Mouse (Mus musculus): ENCODE measurements around the gene 2810408A11Rik. TPM values are rescaled to one million over a fixed set of nuclear protein-coding genes. Genes with fewer than 3 reads are reported as not detected.

The 2810408A11Rik gene
- polyA plus RNA-seq, 1 experiment from 2014 or later: 16.1 TPM

- Histone ChIP-seq H3K4me3 (replicated peaks) (no peak overlapping the region), H3K4me1 (replicated peaks) (peaks cover 38% of the 10 kb centered on the region), H3K9ac (replicated peaks) (no peak overlapping the region), H3K9me3 (no peaks in the 10 kb centered on the region), H3K4me2 (replicated peaks) (no peak overlapping the region), H3K27ac (no peak overlapping the region), H3K27me3 (no peaks in the 10 kb centered on the region), H3K36me3 (peaks cover 43% of the 10 kb centered on the region)
- 81% methylated on average over 8 of the region's 8 CpGs for WGBS
- ATAC-seq: no peak
These were observed 50.0 kb downstream of the 2810408A11Rik start for GRCm38 (mm10) chr11:69850754-69851153.

GRCm38 (mm10) chr11:69849884-69850283 is 50.9 kb downstream of the 2810408A11Rik start:
- H3K9me3 ChIP-seq: no peaks in the 10 kb centered on the region
- H3K4me2 ChIP-seq (replicated peaks): no peak overlapping the region
- H3K27ac ChIP-seq: no peak overlapping the region
- H3K36me3 ChIP-seq: peaks cover 43% of the 10 kb centered on the region
- peaks cover 40% of the 10 kb centered on the region for H3K4me1 ChIP-seq (replicated peaks)
- H3K9ac ChIP-seq (replicated peaks): no peak overlapping the region
- no peaks in the 10 kb centered on the region for H3K27me3 ChIP-seq
- WGBS: 93% methylated on average over 15 of the region's 15 CpGs
- H3K4me3 ChIP-seq (replicated peaks): no peak overlapping the region
- ATAC-seq: no peak

- no peak overlapping the region for H3K27ac ChIP-seq
- no peak overlapping the region for H3K4me3 ChIP-seq (replicated peaks)
- no peak overlapping the region for H3K4me2 ChIP-seq (replicated peaks)
- H3K27me3 ChIP-seq: no peaks in the 10 kb centered on the region
- WGBS: 93% methylated on average over 9 of the region's 9 CpGs
- ATAC-seq: no peak
- peaks cover 43% of the 10 kb centered on the region for H3K36me3 ChIP-seq
- H3K9me3 ChIP-seq: no peaks in the 10 kb centered on the region
- no peak overlapping the region for H3K9ac ChIP-seq (replicated peaks)
- H3K4me1 ChIP-seq (replicated peaks): peaks cover 40% of the 10 kb centered on the region
These were observed 51.7 kb downstream of the 2810408A11Rik start for GRCm38 (mm10) chr11:69849128-69849527.

- H3K4me3 ChIP-seq (replicated peaks): peak overlapping the region; percentile 78
These were observed 52.8 kb downstream of the 2810408A11Rik start for GRCm38 (mm10) chr11:69848021-69848420.

More at GRCm38 (mm10) chr11:69848021-69848420, 52.8 kb downstream of the 2810408A11Rik start:
- H3K9ac ChIP-seq (replicated peaks): peak overlapping the region; percentile 89; the same call in 1 of the 2 replicates
- H3K9me3 ChIP-seq: no peaks in the 10 kb centered on the region
- no peaks in the 10 kb centered on the region for H3K27me3 ChIP-seq
- ATAC-seq: no peak
- no peak overlapping the region for H3K27ac ChIP-seq
- H3K4me1 ChIP-seq (replicated peaks): peaks cover 40% of the 10 kb centered on the region
- H3K4me2 ChIP-seq (replicated peaks): peak overlapping the region; percentile 70
- WGBS: 99% methylated on average over 6 of the region's 6 CpGs
- H3K36me3 ChIP-seq: peaks cover 43% of the 10 kb centered on the region

Small RNA genes lying within 50 kb of the gene (microRNA-seq; reads per million reads assigned to microRNA genes)
- not detected for gene Mir6924

Other genes with a start within 250 kb of the 2810408A11Rik start
- gene Sox15, start 245.7 kb downstream of the 2810408A11Rik start, polyA plus RNA-seq (2015; fragmentation: Nextera tagmentation; extraction: Ambion mirVana): 0.31 TPM in 1 of 2 replicates, not detected in the other
- gene Mpdu1, start 238.3 kb downstream of the 2810408A11Rik start, polyA plus RNA-seq (2015; fragmentation: Nextera tagmentation; extraction: Ambion mirVana): 103 and 104 TPM in 2 replicates
- 6.1 and 7.3 TPM in 2 replicates for gene Cd68, start 234.8 kb downstream of the 2810408A11Rik start, polyA plus RNA-seq (2015; fragmentation: Nextera tagmentation; extraction: Ambion mirVana)
- 581 and 595 TPM in 2 replicates for gene Eif4a1, start 228.6 kb downstream of the 2810408A11Rik start, polyA plus RNA-seq (2015; fragmentation: Nextera tagmentation; extraction: Ambion mirVana)
- 101 and 103 TPM in 2 replicates for gene Senp3, start 218.9 kb downstream of the 2810408A11Rik start, polyA plus RNA-seq (2015; fragmentation: Nextera tagmentation; extraction: Ambion mirVana)
- 0.36 TPM in 1 of 2 replicates, not detected in the other for gene Tnfsf13, start 215.2 kb downstream of the 2810408A11Rik start, polyA plus RNA-seq (2015; fragmentation: Nextera tagmentation; extraction: Ambion mirVana)
- gene Tnfsf12, start 205.1 kb downstream of the 2810408A11Rik start, polyA plus RNA-seq (2015; fragmentation: Nextera tagmentation; extraction: Ambion mirVana): 0.98 and 1.2 TPM in 2 replicates
- 0.64 and 1.2 TPM in 2 replicates for gene Tnfsfm13, start 204.9 kb downstream of the 2810408A11Rik start, polyA plus RNA-seq (2015; fragmentation: Nextera tagmentation; extraction: Ambion mirVana)
- gene Polr2a, start 142.3 kb downstream of the 2810408A11Rik start, polyA plus RNA-seq (2015; fragmentation: Nextera tagmentation; extraction: Ambion mirVana): 22.7 and 24.9 TPM in 2 replicates
- 0.31 TPM in 1 of 2 replicates, not detected in the other for gene Slc35g3, start 139.0 kb downstream of the 2810408A11Rik start, polyA plus RNA-seq (2015; fragmentation: Nextera tagmentation; extraction: Ambion mirVana)
- gene Zbtb4, start 135.1 kb downstream of the 2810408A11Rik start, polyA plus RNA-seq (2015; fragmentation: Nextera tagmentation; extraction: Ambion mirVana): 2.9 and 3.2 TPM in 2 replicates
- 0.83 and 0.85 TPM in 2 replicates for gene Chrnb1, start 105.0 kb downstream of the 2810408A11Rik start, polyA plus RNA-seq (2015; fragmentation: Nextera tagmentation; extraction: Ambion mirVana)
- 3.4 and 4.4 TPM in 2 replicates for gene Fgf11, start 99.1 kb downstream of the 2810408A11Rik start, polyA plus RNA-seq (2015; fragmentation: Nextera tagmentation; extraction: Ambion mirVana)
- 0.44 and 0.52 TPM in 2 replicates for gene Tmem102, start 95.4 kb downstream of the 2810408A11Rik start, polyA plus RNA-seq (2015; fragmentation: Nextera tagmentation; extraction: Ambion mirVana)
- not detected in 2 replicates for gene Gm39566, start 85.7 kb downstream of the 2810408A11Rik start, polyA plus RNA-seq (2015; fragmentation: Nextera tagmentation; extraction: Ambion mirVana)
- not detected in 2 replicates for gene Spem2, start 82.5 kb downstream of the 2810408A11Rik start, polyA plus RNA-seq (2015; fragmentation: Nextera tagmentation; extraction: Ambion mirVana)
- 0.51 and 0.64 TPM in 2 replicates for gene Spem1, start 78.8 kb downstream of the 2810408A11Rik start, polyA plus RNA-seq (2015; fragmentation: Nextera tagmentation; extraction: Ambion mirVana)
- gene Nlgn2, start 63.2 kb downstream of the 2810408A11Rik start, polyA plus RNA-seq (2015; fragmentation: Nextera tagmentation; extraction: Ambion mirVana): 20.5 and 21.3 TPM in 2 replicates
- gene Tmem256, start 62.5 kb downstream of the 2810408A11Rik start, polyA plus RNA-seq (2015; fragmentation: Nextera tagmentation; extraction: Ambion mirVana): 329 and 331 TPM in 2 replicates
- gene Plscr3, start 54.6 kb downstream of the 2810408A11Rik start, polyA plus RNA-seq (2015; fragmentation: Nextera tagmentation; extraction: Ambion mirVana): 55.0 and 56.3 TPM in 2 replicates
- gene Tnk1, start 42.3 kb downstream of the 2810408A11Rik start, polyA plus RNA-seq (2015; fragmentation: Nextera tagmentation; extraction: Ambion mirVana): 0.27 and 0.31 TPM in 2 replicates
- gene Tmem95, start 23.0 kb downstream of the 2810408A11Rik start, polyA plus RNA-seq (2015; fragmentation: Nextera tagmentation; extraction: Ambion mirVana): not detected in 2 replicates
- gene Kctd11, start 19.6 kb downstream of the 2810408A11Rik start, polyA plus RNA-seq (2015; fragmentation: Nextera tagmentation; extraction: Ambion mirVana): 1.3 and 1.7 TPM in 2 replicates
- 0.37 and 0.48 TPM in 2 replicates for gene Acap1, start 5.4 kb downstream of the 2810408A11Rik start, polyA plus RNA-seq (2015; fragmentation: Nextera tagmentation; extraction: Ambion mirVana)
- 18.6 and 19.8 TPM in 2 replicates for gene Neurl4, start 85 bp upstream of the 2810408A11Rik start, polyA plus RNA-seq (2015; fragmentation: Nextera tagmentation; extraction: Ambion mirVana)
- 81.9 and 87.0 TPM in 2 replicates for gene Gps2, start 12.9 kb upstream of the 2810408A11Rik start, polyA plus RNA-seq (2015; fragmentation: Nextera tagmentation; extraction: Ambion mirVana)
- gene Eif5a, start 21.0 kb upstream of the 2810408A11Rik start, polyA plus RNA-seq (2015; fragmentation: Nextera tagmentation; extraction: Ambion mirVana): 1,160 and 1,188 TPM in 2 replicates
- 3.9 and 4.2 TPM in 2 replicates for gene Ybx2, start 34.8 kb upstream of the 2810408A11Rik start, polyA plus RNA-seq (2015; fragmentation: Nextera tagmentation; extraction: Ambion mirVana)
- 4.3 and 4.4 TPM in 2 replicates for gene Slc2a4, start 47.2 kb upstream of the 2810408A11Rik start, polyA plus RNA-seq (2015; fragmentation: Nextera tagmentation; extraction: Ambion mirVana)
- 0.32 and 1.1 TPM in 2 replicates for gene Cldn7, start 63.8 kb upstream of the 2810408A11Rik start, polyA plus RNA-seq (2015; fragmentation: Nextera tagmentation; extraction: Ambion mirVana)
- gene Ctdnep1, start 80.2 kb upstream of the 2810408A11Rik start, polyA plus RNA-seq (2015; fragmentation: Nextera tagmentation; extraction: Ambion mirVana): 22.9 and 23.8 TPM in 2 replicates
- gene Elp5, start 81.5 kb upstream of the 2810408A11Rik start, polyA plus RNA-seq (2015; fragmentation: Nextera tagmentation; extraction: Ambion mirVana): 156 and 158 TPM in 2 replicates
- gene Gabarap, start 90.2 kb upstream of the 2810408A11Rik start, polyA plus RNA-seq (2015; fragmentation: Nextera tagmentation; extraction: Ambion mirVana): 611 and 625 TPM in 2 replicates
- gene Phf23, start 94.8 kb upstream of the 2810408A11Rik start, polyA plus RNA-seq (2015; fragmentation: Nextera tagmentation; extraction: Ambion mirVana): 74.2 and 82.2 TPM in 2 replicates
- 27.6 and 35.4 TPM in 2 replicates for gene Dvl2, start 99.6 kb upstream of the 2810408A11Rik start, polyA plus RNA-seq (2015; fragmentation: Nextera tagmentation; extraction: Ambion mirVana)
- 48.4 and 51.7 TPM in 2 replicates for gene Acadvl, start 114.4 kb upstream of the 2810408A11Rik start, polyA plus RNA-seq (2015; fragmentation: Nextera tagmentation; extraction: Ambion mirVana)
- 34.9 and 37.2 TPM in 2 replicates for gene Dlg4, start 116.0 kb upstream of the 2810408A11Rik start, polyA plus RNA-seq (2015; fragmentation: Nextera tagmentation; extraction: Ambion mirVana)
- gene Asgr1, start 153.1 kb upstream of the 2810408A11Rik start, polyA plus RNA-seq (2015; fragmentation: Nextera tagmentation; extraction: Ambion mirVana): 0.97 and 1.1 TPM in 2 replicates
- gene Asgr2, start 191.7 kb upstream of the 2810408A11Rik start, polyA plus RNA-seq (2015; fragmentation: Nextera tagmentation; extraction: Ambion mirVana): not detected in 2 replicates
- gene Mgl2, start 229.3 kb upstream of the 2810408A11Rik start, polyA plus RNA-seq (2015; fragmentation: Nextera tagmentation; extraction: Ambion mirVana): 0.39 and 0.66 TPM in 2 replicates